Mouse (Mus musculus) kidney, postnatal 14 days (tissue): ENCODE data around the gene Vmn1r32.
A peak's percentile ranks its signal among the peaks of the same experiment; 100 is the strongest.

ENCODE experiments used
- DNase-seq: peaks from one replicate; pipeline ENCODE4 v3.0.0; 2022; ENCODE audit warnings: mixed read lengths

The Vmn1r32 gene

GRCm38 (mm10) chr6:66559996-66560395, at the start of gene Vmn1r32:
Gene Vmn1r32, minus strand, starts transcription at chr6:66560096.
- no peak for DNase-seq

- DNase-seq = no peak
Observed at GRCm38 (mm10) chr6:66595804-66596203, 35.9 kb upstream of the Vmn1r32 start.

- DNase-seq = no peak
Observed at GRCm38 (mm10) chr6:66535966-66536365, 23.9 kb downstream of the Vmn1r32 start.

DNA sequence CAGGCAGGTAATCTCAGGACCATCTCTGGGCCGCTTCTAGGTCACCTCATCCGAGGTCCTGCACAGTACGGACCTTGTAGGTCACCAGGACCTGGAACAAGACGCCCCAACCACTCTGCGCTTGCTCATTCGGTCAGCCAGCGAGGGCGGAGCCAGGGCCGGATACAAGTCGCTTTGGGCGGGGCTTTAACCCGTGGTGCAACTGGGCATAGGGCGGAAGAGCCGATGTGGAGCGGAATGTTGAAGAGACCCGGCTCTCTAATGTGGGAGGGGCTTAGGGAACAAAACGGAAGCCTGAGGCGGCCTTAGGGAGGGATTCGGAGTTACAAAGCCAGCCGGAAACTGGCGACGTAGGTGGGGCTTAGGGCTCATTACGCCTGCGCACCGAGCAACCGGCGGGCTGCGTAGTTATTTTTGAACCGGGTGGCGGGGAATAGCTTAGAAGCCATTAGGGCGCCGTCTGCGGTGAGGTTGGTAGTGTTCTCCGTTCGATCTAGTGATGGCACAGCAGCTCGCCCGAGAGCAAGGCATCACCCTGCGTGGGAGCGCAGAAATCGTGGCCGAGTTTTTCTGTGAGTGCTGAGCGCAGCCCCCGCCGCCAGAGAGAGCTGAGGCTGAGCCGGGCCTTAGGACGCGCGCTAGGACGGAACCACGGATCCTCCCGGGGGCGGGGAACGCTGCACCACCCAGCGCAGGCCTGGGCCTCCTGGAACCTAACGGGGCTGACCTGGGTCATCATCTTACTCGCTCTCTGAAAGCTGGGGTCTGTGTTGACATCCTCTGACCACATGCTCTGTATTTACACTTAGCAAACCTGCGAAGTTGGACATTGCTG, 24.7 kb downstream of the Vmn1r32 start, which contains the start of gene Mad2l1:
TSS of gene Mad2l1 (plus strand) at position 363 of the 835 bp plus-strand sequence.
- DNase-seq = peak; percentile 99

GRCm38 (mm10) chr6:66534366-66534941, 25.4 kb downstream of the Vmn1r32 start:
- no peak for DNase-seq

- DNase-seq = peak; percentile 30
Observed at GRCm38 (mm10) chr6:66533241-66533640, 26.7 kb downstream of the Vmn1r32 start.

GRCm38 (mm10) chr6:66528386-66528785, 31.5 kb downstream of the Vmn1r32 start:
- DNase-seq = no peak

DNA sequence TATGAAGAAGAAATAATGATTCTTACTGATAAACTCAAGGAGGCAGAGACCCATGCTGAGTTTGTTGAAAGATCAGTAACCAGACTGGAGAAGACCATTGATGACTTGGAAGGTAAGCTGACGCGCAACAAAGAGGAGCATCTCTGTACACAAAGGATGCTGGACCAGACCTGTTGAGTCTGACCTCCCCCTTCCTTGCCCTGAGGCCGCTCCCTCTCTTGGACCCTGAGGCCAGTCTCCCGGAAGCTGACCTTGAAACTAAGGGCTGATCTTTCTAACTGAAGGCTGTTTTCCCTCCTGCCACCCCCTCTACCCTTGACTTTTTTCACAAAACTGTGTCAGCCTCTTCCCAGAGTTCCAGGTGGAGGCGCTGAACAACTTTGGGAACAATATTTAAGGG, 43.5 kb downstream of the Vmn1r32 start:
- DNase-seq = no peak
